Mouse (Mus musculus): Measurements from ENCODE around the gene Gsto1.

GRCm38 (mm10) chr19:47884296-47885085, 29.7 kb downstream of the Gsto1 start:
- TF ChIP-seq POLR2A (IDR thresholded peaks at IDR 0.05; ENCODE audit: low read depth, low read length) (no peak), CTCF (IDR thresholded peaks at IDR 0.05; ENCODE audit: borderline replicate concordance, insufficient read depth, low read length) (no peak)
